Mouse (Mus musculus) kidney, adult 9 months (tissue): ENCODE data around the gene Eif4ebp2.
A peak's percentile ranks its signal among the peaks of the same experiment; 100 is the strongest.

Source experiments
- DNase-seq: peaks from one replicate; pipeline ENCODE4 v3.0.0; 2022

Gene Eif4ebp2

DNA sequence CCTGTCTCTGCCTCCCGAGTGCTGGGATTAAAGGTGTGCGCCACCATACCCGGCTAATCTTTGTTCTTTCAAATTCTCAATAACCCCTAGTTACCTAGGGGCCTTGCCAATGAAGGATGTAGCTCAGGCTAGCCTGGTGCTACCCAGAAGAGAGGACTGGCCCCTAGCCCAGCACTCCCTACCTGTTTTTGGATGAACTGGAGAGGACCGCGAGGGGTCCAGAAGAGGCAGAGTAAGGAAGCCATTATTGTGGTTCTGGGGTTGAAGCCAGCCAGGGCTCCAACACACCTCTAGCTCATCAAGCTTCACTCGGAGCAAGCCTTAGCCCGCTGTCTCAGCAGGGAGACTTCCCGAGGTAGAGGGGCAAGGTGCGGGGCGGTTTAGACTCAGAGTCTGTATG lies 34.8 kb downstream of the Eif4ebp2 start, which contains the start of gene Nodal:
Gene Nodal, plus strand, starts transcription at position 301 of the 400 bp plus-strand sequence.
- no peak for DNase-seq

DNA sequence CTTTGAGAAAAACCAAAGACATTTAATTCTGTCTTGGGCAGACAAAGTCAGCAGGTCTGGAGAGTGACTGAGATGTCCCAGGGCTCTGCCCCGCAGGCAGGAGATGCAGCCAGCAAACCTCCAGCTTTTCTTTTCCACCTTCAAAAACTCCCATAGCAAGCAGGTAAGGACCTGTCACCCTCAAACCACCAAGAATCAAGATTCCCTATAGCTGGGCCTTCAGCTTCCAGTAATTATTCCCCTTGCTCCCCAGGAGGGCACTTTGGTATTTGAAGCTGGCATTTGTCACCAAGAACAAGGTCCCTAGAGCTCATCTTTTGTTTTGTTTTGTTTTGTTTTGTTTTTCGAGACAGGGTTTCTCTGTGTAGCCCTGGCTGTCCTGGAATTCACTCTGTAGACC lies 35.4 kb downstream of the Eif4ebp2 start:
- no peak for DNase-seq

DNA sequence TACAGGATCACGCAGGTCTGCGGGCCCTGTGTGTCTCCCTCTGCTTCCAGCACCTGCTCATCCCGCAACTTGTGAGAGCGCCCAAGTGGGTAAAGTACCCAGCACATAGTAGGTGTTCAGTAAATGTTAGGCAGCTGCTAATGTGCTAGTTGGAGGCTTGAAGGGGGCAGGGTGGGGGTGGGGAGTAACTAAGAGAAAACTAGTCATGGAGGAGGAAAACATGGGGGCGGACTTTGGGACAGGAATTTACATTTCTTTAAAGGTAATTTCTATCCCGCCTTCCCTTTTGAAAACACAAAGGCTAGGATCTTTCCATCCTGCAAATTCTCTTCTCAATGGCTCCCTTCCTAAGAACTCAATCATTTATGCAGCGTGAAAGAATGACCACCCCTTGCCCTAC lies 35.9 kb downstream of the Eif4ebp2 start:
- no peak for DNase-seq

DNA sequence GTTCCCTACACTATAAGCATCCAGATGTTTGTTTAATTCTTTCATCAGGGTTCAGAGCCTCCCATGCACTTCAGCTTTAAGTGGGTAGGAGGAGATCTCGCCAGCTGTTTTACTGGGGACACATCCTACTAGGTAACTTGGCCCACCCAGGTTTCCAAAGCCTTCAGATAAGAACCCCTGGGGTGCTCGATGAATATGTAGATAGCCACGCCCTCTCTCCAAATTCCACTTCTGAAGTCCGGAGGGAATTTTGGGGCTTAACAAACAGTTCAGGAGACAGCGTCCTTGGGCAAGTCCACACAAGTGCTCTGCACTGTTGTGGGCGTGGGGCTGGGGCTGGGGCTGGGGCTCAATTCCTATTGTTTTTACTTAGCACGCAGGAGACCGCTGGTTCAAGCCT lies 36.6 kb downstream of the Eif4ebp2 start:
- DNase-seq = no peak

DNA sequence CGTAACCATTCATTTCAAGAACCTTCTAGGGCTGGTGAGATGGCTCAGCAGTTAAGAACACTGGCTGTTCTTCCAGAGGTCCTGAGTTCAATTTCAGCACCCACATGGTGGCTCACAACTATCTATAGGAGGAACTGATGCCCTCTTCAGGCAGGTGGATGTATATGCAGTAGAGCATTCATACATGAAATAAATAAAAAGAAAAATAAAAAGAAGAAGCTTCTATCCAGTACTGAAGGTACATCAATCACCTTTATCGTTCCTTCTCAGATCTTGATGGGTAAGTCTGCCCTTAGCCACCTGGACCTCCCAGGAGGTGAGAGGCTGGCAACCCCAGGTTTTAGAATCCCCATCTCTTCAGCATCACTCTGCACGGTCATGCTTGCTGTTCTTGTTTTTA lies 37.2 kb downstream of the Eif4ebp2 start:
- DNase-seq = no peak

DNA sequence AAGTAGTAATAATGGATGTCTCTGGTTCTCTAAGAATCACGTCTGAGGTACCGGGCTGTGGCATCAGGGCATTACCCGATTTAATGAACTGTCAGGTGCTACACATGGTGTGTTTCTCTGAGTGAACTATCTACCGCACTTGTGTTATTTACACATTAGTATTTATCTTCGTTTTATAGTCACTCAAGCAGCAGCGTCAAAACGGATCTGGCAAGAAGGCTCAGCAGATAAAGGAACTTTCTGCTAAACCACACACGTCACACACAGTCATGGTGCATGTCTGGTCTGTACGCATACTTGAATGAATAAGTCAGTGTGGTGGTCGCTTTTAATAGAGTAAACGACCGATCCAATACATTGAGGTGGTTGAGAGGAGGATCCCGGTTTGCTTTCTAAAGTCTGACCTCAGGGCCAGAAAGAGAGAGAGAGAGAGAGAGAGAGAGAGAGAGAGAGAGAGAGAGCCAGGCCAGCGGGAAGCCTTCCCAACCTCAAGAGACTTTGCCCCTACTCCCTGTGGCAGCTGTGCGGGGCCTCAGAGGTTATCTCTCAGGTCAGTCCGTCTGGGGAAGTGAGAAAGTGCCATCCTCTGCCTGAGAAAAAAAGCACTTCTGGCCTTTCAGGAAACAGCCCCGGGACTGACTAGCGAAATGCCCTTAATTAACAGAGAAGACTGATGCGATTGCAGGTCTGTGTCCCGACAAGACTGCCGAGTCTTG lies 39.4 kb downstream of the Eif4ebp2 start:
- no peak for DNase-seq

DNA sequence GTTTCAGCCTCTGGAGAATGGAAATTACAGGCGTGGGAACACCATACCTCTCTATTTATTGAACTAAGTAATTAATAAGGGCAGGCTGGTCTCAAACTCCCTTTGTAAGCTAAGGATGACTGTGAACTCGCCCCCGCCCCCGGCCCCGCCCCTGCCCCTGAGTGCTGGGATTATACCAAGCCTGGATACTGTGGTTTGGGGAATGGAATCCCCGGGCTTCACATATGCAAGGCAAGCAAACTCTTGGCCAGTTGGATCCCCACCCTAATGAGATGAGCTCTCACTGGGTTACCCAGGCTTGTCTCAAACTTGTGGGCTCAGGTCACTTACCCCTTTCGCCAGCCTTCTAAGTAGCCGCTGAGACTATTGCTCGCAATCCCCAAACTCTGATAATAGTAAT lies 42.3 kb downstream of the Eif4ebp2 start:
- no peak for DNase-seq

DNA sequence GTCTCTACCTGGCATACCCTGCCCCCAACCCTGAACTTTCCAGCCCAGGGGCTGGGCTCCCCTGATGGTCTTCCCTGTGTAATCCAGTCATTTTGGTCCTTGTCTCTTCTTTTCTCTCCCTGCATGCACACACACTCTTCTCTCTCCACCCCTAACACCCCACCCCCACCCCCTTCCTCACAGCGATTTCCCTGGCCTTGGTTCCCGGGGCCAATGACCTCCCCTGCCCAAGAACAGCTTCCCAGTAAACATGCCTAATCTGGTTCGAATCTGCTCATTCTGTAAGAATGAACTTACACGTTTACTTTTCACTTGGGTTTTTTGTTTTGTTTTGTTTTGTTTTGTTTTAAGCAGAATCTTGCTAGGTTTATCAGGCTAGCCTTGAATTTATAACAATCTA lies 42.7 kb downstream of the Eif4ebp2 start:
- DNase-seq = no peak

DNA sequence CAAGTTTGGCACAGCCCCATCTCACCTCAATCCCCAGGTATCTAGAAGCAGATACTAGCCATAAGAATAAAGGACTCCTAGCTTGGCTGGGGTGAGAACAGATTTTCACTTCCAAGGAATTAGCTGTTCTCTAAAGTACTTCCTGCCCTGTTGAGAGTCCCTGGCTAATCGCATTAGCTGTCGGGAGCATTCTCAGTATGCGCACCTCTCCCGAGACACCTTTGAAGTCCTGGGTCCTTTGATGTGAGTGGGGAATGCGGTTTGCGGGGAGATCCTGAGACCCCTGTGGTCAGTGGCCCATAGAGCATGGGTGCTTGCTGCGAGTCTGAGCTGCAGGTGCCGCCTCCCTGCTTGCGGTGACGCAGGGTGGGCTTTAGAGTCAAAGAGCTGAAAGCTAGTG lies 46.5 kb downstream of the Eif4ebp2 start:
- DNase-seq = no peak

DNA sequence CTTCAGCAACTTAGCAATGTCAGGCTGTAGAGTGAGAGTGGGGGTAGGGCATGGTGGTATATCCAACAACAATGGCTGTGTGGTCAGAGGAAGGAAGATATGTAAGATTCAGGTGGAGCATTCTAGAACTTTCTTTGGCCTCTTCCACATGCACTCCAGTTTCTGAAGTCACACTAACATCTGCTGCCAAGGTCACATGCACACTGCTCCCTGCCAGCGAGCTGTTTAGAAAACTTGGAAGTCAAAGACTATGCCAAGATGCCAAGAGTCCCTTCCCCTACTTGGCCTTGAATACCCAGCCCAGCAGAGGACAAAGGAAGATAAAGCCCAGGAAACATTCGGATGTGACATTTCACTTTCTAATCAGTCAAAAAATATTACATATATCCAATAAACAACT lies 49.5 kb downstream of the Eif4ebp2 start:
- DNase-seq = peak; percentile 43

DNA sequence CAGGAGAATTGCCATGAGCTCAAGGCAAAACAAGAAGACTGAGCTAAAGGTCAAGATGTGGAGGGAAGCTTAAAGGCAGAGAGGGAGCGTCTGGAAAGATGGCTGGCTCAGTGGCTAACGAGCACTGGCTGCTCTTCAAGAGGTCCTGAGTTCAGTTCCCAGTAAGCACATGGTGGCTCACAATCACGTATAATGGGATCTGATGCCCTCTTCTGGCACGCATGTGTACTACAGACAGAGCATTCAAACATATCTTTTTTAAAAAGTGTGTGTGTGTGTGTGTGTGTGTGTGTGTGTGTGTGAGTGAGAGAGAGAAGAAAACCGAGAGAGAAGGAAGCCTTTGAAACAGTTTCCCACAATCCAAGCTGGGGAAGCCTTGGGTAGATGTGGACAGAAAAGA lies 50.0 kb downstream of the Eif4ebp2 start:
- no peak for DNase-seq

DNA sequence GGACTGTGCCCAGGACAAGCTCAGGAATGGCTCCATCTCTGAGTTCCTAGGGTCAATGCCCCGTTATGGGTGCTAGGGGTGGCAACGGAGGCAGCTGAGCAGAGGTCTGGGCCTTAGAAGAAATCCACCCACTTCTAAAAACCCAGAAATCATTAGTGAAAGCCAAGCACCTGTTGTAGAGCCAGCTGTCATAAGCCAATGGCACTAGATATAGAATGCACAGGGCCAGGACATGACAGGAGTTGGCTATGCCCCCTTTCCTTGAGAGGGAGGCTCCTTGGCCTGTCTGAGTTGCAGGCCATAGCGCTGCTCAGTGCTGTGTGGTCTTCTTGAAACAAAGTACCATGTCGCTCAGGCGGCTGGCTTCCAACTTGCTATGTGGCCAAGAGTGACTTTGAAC lies 52.1 kb downstream of the Eif4ebp2 start:
- no peak for DNase-seq

DNA sequence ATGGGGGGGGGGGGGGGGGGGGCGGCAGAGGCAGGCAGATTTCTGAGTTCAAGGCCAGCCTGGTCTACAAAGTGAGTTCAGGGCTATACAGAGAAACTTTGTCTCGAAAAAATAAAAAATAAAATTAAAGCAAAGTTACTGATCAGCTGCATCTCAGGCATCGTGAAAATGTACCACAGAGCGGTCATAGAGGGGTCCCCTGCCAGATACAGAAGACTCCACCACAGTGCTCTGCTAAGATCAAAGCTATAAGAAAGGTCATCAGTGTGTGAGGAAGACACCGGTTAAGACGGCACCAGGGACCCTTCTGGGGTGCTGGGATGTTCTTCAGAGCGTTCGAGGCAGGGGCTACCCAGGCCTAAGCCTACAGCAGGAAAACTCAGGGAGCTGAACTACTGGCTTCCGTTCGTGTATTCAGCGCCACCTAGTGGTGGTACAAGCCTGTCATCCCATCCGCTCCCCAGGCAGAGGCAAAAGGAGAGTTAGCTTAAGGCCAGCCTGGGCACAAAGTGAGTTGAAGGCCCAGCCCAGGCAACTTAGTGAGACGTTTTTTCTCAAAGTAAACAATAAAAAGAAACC lies 53.2 kb downstream of the Eif4ebp2 start:
- DNase-seq = peak; percentile 75

DNA sequence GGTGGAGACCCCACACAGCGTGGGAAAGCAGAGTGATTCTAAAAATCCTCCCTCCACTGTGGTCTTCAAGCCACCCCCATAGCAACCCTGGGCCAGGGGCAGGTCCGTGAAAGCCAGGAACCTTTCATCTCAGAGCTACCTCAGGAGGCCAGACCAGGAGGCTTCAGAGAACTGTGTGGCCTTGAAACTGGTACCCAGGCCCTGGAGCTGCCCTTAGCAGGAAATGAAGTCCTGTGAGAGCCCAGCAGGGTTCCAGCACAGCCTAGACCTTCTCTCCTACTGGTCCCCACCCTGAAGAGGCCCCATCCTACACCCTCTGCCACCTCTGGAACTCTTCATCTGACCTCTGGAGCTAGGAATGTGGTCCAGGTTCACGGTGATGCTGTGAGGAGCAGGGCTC lies 54.3 kb downstream of the Eif4ebp2 start:
- no peak for DNase-seq

DNA sequence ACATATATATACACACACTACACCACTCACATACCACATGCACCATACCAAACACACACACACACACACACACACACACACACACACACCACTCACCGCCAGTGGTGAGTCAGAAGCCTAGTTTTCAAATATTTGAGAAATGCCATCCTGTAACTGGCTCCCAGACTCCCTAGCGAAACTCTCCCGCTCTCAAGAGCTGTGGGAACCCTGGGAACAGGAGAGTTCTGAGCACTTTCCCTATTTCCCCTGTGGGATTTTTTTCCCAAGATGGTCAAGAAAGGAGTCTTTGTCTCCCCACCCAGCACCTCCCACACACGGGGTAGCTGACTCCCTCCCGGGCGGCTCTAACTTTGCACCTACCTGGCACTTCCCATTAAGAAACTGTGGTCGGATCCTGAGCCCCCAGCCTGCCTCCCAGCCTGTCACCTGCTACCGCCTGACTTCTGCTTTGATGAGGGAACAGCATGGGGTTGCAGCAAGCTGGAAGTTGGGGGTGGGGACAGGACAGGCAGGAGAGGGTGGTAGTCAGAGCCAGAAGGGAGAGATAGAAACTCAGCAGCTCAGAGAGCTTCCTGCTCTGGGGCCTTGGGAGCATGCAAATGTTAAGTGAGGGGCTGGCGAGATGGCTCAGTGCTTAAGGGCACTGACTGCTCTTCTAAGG lies 57.9 kb downstream of the Eif4ebp2 start:
- no peak for DNase-seq

DNA sequence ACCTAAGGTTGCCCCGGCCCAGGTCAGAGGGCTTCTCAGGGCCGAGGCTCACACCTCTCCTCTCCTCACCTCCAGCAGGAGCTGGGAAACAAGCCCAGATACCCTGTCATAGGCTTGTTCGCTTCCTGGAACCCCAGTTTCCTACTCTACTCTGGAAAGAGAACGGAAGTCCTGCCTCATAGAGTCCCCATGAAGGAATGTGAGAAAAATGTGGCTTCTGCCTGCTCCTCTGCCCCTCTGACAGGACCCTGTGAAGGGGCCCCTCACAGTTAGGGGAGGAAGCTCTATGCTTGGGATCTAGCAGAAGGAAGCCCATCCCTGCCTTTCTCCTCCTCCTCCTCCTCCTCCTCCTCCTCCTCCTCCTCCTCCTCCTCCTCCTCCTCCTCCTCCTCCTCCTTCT lies 59.9 kb downstream of the Eif4ebp2 start:
- DNase-seq = no peak

DNA sequence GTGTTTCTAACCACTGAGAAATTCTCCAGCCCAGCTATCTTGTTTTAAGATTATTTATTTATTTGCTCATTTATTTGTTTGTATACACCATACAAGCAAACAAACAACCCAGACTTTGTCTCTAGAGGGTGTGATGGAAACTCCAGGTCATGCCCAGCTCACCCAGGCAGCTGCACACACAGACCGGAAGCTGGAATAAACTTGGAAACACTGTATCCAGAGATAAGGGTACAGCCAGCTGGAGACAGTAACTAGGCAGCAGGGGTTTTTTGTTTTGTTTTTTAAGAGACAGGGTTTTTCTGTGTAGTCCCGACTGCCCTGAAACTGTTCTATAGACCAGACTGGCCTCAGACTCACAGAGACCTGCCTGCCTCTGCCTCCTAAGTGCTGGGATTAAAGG lies 62.3 kb downstream of the Eif4ebp2 start:
- DNase-seq = no peak

DNA sequence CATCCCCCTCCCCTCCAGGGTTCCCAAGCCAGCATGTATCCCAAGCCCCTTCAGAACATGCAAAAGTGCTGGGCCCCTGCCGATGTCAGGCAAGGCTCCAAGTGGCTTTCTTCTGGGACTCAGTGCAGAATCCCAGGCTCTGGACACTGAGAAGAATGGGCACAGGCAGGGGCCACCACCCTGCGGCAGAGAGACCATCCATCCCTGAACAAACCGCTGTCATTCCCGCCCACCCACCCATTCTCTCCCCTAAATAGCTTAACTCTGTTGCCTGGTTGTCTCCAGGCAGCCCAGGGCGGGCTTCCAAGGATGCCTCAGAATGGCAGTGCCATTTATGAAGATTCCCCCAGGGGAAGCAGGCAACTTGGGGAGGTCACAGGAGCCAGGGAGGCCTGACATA lies 63.4 kb downstream of the Eif4ebp2 start:
- DNase-seq = no peak

DNA sequence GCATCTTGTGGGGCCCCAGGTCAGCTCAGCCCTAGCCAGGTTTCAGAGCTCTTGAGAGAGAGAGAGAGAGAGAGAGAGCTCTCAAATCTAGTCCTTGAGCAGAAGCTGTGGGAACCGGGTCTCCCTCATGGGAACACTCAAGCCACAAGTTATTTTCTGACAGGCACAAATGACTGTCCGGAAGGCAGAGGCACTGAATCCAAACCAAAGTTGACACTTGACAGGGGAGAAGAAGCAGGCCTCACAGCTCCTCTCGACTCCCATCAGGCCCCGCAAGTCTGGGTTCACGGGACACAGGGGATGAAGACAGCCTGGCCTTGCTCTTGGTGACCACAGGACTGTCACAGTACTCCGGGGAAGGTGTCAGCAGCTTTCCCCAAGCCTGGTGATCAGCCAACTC lies 66.2 kb downstream of the Eif4ebp2 start:
- DNase-seq = no peak

DNA sequence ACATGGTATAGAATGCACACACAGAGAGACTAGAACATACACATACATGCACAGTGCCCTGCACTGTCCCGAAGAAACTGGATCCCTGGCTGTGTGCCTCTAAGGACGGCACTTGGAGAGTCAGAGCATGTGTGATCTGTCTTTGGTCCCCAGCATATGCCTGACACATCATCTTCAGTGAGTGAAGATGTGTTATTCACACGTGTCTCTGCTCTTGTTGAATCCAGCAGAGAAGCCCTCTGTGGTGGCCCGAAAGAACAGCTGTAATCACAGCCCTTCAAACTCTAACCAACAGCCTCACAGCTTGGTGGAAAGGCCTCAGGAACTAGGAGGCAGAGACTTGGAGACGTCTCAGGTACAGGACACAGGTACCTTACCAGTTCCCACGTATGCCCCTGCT lies 67.3 kb downstream of the Eif4ebp2 start:
- no peak for DNase-seq

DNA sequence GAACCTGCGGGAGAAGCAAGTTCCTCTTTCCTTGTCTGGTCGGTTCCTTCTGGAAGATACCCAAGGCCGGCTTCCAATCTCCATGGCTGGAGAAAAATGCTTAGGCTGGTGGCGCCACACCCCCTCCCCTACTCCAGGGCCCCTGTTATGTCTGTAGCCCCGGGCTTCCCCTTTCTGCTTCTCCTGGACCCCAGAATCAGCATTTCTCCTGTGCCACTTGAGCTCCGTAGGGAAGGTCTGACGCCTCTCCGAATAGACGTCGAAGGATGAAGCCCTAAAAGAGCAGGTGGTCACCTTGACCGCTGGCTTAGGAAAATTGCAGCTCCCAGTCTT lies 68.8 kb downstream of the Eif4ebp2 start:
- no peak for DNase-seq

DNA sequence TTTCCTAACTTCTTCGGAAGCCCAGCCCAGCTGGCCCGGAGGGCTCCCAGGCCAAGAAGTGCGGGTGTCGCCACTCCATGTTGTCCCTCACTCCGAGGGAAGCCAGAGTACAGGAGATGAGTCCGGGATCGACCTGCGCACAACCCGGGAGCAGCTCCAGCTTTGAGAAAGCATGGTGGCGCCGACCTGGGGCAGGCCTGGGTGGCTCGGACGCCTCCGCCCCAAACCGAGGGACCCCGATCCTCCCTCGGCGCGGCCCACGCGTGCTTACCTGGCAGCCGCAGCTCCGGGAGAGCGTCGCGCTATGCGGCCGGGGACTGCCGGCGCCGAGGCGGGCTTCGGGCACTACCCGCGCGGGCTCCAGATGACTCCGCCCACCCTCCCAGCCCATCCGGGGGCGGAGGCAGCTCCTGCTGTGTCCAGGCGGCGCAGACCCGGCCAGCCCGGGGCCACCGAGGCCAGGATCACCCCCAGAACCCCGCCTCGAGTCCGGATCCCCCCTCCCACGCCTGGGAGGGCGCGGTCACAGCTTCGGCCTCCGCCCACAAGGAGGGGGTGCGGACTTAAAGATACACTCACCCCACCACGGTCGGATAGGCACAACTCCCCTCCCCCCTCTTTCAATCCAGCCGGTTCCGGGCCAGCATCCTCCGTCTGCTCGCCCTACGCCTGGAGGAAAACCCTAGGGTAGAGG lies 69.3 kb downstream of the Eif4ebp2 start, which contains the start of gene Pald1:
Gene Pald1, minus strand, starts transcription at position 510 of the 694 bp plus-strand sequence.
- DNase-seq = peak; percentile 74

DNA sequence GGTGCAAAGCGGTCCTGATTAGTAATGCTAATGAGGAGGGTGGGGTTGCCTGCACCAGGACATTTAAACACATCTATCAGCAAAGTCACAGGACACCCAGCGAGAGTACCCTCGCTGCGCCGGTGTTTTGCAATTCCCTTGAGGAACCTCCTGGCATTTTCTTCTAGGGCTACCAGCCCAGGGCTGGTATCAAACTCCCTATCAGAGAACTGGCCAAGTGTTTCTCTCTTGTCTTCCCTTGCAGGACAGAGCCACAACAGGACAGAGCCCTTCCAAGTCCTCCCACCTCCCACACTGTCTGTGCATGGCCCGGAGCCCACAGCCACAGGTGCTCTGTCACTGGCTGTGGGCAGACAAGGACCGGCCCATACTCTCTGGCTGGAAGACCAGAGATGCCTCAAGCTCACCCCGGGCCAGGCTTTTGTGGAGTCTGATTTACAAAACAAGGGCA lies 70.2 kb downstream of the Eif4ebp2 start:
- DNase-seq = no peak

DNA sequence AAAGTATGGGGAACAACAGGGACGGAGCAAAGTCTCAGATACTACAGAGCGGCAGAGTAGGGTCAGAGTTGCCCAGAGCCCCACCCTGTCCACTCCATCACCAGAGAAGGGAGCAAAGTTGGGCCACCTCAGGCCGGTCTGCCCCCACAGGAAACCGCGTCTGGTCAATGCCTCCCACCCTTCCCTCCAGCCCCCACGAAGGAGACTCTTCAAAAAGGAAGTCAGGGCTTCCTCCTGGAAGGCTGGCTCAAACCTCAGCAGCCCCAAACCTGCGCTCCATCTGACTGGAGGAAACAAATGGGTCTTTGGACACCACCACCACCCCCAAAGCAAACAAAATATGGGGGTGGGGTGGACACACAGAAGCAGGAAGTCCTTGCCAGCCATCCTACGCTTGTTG lies 70.6 kb downstream of the Eif4ebp2 start:
- DNase-seq = no peak
